Mouse (Mus musculus) myocyte (in vitro differentiated cells): ENCODE measurements around the gene Upp2. TPM values are rescaled to one million over a fixed set of nuclear protein-coding genes. Genes with fewer than 3 reads are reported as not detected.

ENCODE experiments used
- H3K27me3 ChIP-seq: one replicate; pipeline ENCODE4 v1.6.1; 2011; ENCODE audit not compliant: control insufficient read depth, insufficient read depth, insufficient read length
- H3K36me3 ChIP-seq: one replicate; pipeline ENCODE4 v1.6.1; 2011; ENCODE audit not compliant: control insufficient read depth, insufficient read depth
- H3K4me2 ChIP-seq: one replicate; pipeline ENCODE4 v1.6.1; 2011; ENCODE audit warnings: low read depth, control low read depth
- H3K4me3 ChIP-seq: one replicate; pipeline ENCODE4 v1.5.1; 2011; ENCODE audit warnings: mild to moderate bottlenecking, control low read depth, moderate library complexity
- H3K79me2 ChIP-seq: one replicate; pipeline ENCODE4 v1.6.1; 2011; ENCODE audit not compliant: control insufficient read depth, insufficient read depth
- H3ac ChIP-seq: one replicate; pipeline ENCODE4 v1.6.1; 2011; ENCODE audit not compliant: control insufficient read depth, insufficient read length
- CEBPB ChIP-seq: IDR thresholded peaks from 2 replicates; pipeline ENCODE4 v1.6.1; 2011; ENCODE audit warnings: mild to moderate bottlenecking, moderate library complexity; ENCODE audit not compliant: poor library complexity, insufficient read depth, severe bottlenecking
- E2F4 ChIP-seq: IDR thresholded peaks from one replicate; pipeline ENCODE4 v1.6.1; 2011; ENCODE audit warnings: mild to moderate bottlenecking, control low read depth, moderate library complexity; ENCODE audit not compliant: insufficient read depth
- MAX ChIP-seq: IDR thresholded peaks from one replicate; pipeline ENCODE4 v1.6.1; 2011; ENCODE audit warnings: low read depth, mild to moderate bottlenecking, control low read depth
- MYOD1 ChIP-seq, 3 experiments: IDR thresholded peaks; one replicate each; pipeline ENCODE4 v1.6.1; 2011; ENCODE audit warnings: control low read depth in 2 of 3, low read depth in 2 of 3, mild to moderate bottlenecking in 2 of 3, moderate library complexity in 1 of 3; ENCODE audit not compliant: insufficient read length in 2 of 3, control insufficient read depth in 1 of 3
- MYOG ChIP-seq, 3 experiments: IDR thresholded peaks; one replicate each; pipeline ENCODE4 v1.6.1; 2011; ENCODE audit warnings: control low read depth in 2 of 3, low read depth in 2 of 3, mild to moderate bottlenecking in 2 of 3; ENCODE audit not compliant: insufficient read length in 2 of 3, control insufficient read depth in 1 of 3, insufficient read depth in 1 of 3
- POLR2A ChIP-seq: IDR thresholded peaks from one replicate; pipeline ENCODE4 v1.6.1; 2011; ENCODE audit warnings: low read depth, mild to moderate bottlenecking, control low read depth, moderate library complexity; ENCODE audit not compliant: insufficient read length
- POLR2AphosphoS2 ChIP-seq: IDR thresholded peaks from one replicate; pipeline ENCODE4 v1.6.1; 2011; ENCODE audit warnings: low read depth, control low read depth; ENCODE audit not compliant: insufficient read length
- REST ChIP-seq: IDR thresholded peaks from one replicate; pipeline ENCODE4 v1.6.1; 2011; ENCODE audit warnings: mild to moderate bottlenecking, control low read depth, moderate library complexity; ENCODE audit not compliant: insufficient read depth, insufficient read length
- SRF ChIP-seq: IDR thresholded peaks from one replicate; pipeline ENCODE4 v1.6.1; 2011; ENCODE audit warnings: low read depth; ENCODE audit not compliant: control insufficient read depth, insufficient read length
- TCF12 ChIP-seq: IDR thresholded peaks from one replicate; pipeline ENCODE4 v1.6.1; 2011; ENCODE audit warnings: mild to moderate bottlenecking, control low read depth; ENCODE audit not compliant: poor library complexity, insufficient read depth, severe bottlenecking
- TCF3 ChIP-seq: IDR thresholded peaks from one replicate; pipeline ENCODE4 v1.6.1; 2011; ENCODE audit warnings: low read depth, control low read depth; ENCODE audit not compliant: insufficient read length
- USF1 ChIP-seq: IDR thresholded peaks from one replicate; pipeline ENCODE4 v1.6.1; 2011; ENCODE audit warnings: low read depth, mild to moderate bottlenecking, control low read depth, moderate library complexity
- polyA plus RNA-seq: library from polyadenylated mRNA; unstranded; fragments of >200 nt; fragmentation: generic; extraction: Trizol; gene quantifications from one replicate; pipeline ENCODE4 v1.2.1, GENCODE M21; 2012; ENCODE audit warnings: missing spikeins

The Upp2 gene
- polyA plus RNA-seq, 1 experiment = 8.3 TPM

DNA sequence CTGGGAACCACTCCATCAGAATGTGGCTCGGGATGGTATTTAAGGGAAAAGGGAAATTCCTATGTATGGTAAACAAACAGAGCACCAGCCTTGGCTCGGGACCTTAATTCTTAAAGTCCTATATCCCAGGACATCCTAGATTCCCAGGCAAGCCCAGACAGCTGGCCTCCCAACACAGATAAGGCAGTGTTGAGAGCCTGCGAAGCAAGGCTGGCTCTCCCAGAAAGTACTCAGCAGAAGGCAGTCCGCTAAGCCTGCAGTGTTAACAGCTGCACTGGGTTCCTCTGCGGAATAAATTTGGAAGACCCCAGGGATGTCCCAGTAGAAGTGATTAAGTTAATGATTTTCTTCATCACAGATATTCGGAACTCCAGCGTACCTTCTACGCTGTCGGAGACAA, 16.6 kb upstream of the Upp2 start:
- Histone ChIP-seq H3K4me2 (peak overlapping the region; percentile 25), H3K27me3 (no peaks in the 10 kb centered on the region), H3K4me3 (no peak overlapping the region), H3K79me2 (peaks cover 99% of the 10 kb centered on the region), H3K36me3 (no peaks in the 10 kb centered on the region), H3ac (no peak overlapping the region)
- TF ChIP-seq MYOD1 (IDR thresholded peaks at IDR 0.05; ENCODE audit: control insufficient read depth in 1 of 3, insufficient read length in 2 of 3, low read depth in 2 of 3) (peak in 2 of 3 experiments; percentile 50 to 64), MYOG (IDR thresholded peaks at IDR 0.05; ENCODE audit: control insufficient read depth in 1 of 3, insufficient read depth in 1 of 3, insufficient read length in 2 of 3, low read depth in 2 of 3) (peak in 2 of 3 experiments; percentile 34 to 76), MAX (no peak), REST (no peak)

DNA sequence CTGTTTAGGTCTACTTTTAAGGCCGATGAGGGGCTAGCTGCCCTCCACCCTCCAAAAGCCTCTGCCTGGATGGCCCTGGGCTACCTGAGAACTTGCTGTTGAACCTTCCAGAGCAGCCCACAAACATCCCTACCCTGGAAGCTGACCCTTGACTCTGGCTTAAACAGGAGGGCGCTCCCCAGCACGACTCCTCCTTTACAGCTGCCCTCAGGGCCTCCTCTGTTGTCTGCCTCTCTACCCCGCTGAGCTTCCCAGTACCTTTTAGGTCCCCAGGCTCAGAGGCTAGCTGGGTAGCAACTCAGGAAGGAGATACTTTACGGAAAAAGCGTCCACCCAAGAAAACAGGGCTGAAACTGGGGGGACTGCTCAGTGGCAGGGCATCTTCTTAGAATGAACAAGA, 15.2 kb upstream of the Upp2 start:
- Histone ChIP-seq H3K4me2 (no peak overlapping the region), H3K79me2 (peaks cover 100% of the 10 kb centered on the region), H3K27me3 (no peaks in the 10 kb centered on the region), H3ac (no peak overlapping the region), H3K36me3 (no peaks in the 10 kb centered on the region), H3K4me3 (no peak overlapping the region)
- no peak for TF ChIP-seq POLR2A
- TF ChIP-seq CEBPB = no peak
- TF ChIP-seq REST = no peak
- no peak for TF ChIP-seq MYOG (IDR thresholded peaks at IDR 0.05; ENCODE audit: control insufficient read depth in 1 of 3, insufficient read depth in 1 of 3, insufficient read length in 2 of 3, low read depth in 2 of 3)
- TF ChIP-seq TCF12 = no peak
- TF ChIP-seq MYOD1 (IDR thresholded peaks at IDR 0.05; ENCODE audit: control insufficient read depth in 1 of 3, insufficient read length in 2 of 3, low read depth in 2 of 3) = no peak
- TF ChIP-seq TCF3 = no peak
- TF ChIP-seq POLR2AphosphoS2 = no peak
- no peak for TF ChIP-seq USF1

DNA sequence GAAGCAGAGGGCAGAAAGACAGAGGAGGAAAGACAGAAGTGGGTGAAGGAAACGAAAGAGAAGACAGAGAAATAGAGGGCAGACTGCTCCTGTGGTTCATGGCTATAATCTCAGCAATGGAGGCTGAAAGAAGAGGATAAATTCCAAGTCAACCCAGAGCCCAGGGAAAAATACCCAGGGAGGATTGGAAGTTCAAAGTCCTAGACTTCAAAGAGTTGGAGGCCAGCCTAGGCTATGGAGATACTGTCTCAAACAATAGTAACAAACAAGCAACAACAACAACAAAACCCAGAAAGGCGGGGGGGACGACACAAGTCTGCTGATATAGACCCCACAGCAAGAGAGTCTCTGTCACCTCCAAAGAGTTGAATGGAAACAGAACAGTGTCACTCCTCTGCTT, 14.8 kb upstream of the Upp2 start:
- no peak for TF ChIP-seq TCF3
- TF ChIP-seq CEBPB = no peak
- no peak for TF ChIP-seq SRF
- TF ChIP-seq USF1 = no peak
- TF ChIP-seq MYOD1 (IDR thresholded peaks at IDR 0.05; ENCODE audit: control insufficient read depth in 1 of 3, insufficient read length in 2 of 3, low read depth in 2 of 3) = no peak
- TF ChIP-seq TCF12 = no peak
- TF ChIP-seq POLR2AphosphoS2 = no peak
- no peak for TF ChIP-seq E2F4
- TF ChIP-seq POLR2A = no peak
- TF ChIP-seq REST = no peak
- no peak for TF ChIP-seq MYOG (IDR thresholded peaks at IDR 0.05; ENCODE audit: control insufficient read depth in 1 of 3, insufficient read depth in 1 of 3, insufficient read length in 2 of 3, low read depth in 2 of 3)
- no peak for TF ChIP-seq MAX
- H3K36me3 ChIP-seq = no peaks in the 10 kb centered on the region
- H3ac ChIP-seq = no peak overlapping the region
- H3K79me2 ChIP-seq = peaks cover 100% of the 10 kb centered on the region
- no peaks in the 10 kb centered on the region for H3K27me3 ChIP-seq
- no peak overlapping the region for H3K4me3 ChIP-seq
- H3K4me2 ChIP-seq = no peak overlapping the region

DNA sequence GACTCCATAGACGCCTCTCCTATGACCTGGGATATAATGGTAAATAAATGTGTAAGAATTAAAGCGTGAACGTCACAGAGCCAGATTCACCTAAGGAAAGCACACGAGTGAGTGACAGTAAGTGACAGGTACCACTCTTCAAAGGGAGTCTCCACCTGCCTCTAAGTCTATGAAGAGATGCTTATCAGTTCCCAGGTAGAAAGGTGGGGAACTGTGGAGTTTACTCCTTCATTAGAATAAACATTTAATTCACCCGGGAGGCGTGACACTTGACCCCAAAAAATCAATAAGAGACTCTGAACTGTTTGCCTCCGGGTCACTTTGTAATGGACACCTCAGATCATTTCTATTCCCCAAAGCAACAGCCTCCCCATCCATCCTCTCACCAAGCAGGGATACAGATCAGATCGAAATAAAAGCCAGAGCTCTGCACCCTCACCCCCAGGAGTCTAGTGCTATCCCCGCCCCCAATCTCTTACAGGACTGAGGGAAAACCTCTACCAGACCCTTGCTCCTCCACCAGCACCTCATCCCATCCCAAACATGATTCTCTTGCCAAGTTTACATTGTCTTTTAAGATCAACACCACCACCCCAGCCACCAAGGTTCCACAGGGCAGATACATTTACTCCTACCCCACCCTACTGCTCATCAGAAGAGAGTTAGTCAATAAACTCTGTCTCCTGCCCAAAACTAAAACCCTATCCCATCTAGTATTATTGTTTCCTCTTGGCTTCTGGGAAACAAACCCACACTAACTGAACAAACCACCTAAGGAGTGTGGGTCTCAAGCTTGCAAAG, 9.9 kb upstream of the Upp2 start:
- TF ChIP-seq TCF12 = no peak
- no peak for TF ChIP-seq REST
- no peak for TF ChIP-seq CEBPB
- no peak for TF ChIP-seq SRF
- TF ChIP-seq E2F4 = no peak
- no peak for TF ChIP-seq MYOG (IDR thresholded peaks at IDR 0.05; ENCODE audit: control insufficient read depth in 1 of 3, insufficient read depth in 1 of 3, insufficient read length in 2 of 3, low read depth in 2 of 3)
- no peak for TF ChIP-seq POLR2A
- no peak for TF ChIP-seq MAX
- no peak for TF ChIP-seq USF1
- TF ChIP-seq TCF3 = no peak
- no peak for TF ChIP-seq POLR2AphosphoS2
- no peak for TF ChIP-seq MYOD1 (IDR thresholded peaks at IDR 0.05; ENCODE audit: control insufficient read depth in 1 of 3, insufficient read length in 2 of 3, low read depth in 2 of 3)
- H3K4me2 ChIP-seq = no peak overlapping the region
- peaks cover 100% of the 10 kb centered on the region for H3K79me2 ChIP-seq

DNA sequence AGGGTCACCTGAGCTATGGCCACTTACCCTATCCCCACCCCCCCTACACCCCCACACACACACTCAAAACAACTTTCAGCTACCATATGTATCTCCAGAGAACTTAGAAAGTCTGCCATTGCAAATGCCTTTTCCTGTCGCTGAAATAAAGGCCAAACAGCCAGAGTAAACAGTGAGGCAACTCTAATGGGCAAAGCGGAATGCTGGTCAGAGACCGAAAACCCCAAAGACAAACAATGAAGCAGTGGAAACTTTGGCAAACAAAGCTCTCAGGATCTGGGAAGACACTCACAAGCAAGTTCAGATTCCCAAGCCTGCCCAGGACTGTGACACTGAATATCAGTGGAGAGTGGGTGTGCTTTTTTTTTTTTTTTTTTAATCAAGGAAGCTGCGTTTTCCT, 5.0 kb upstream of the Upp2 start:
- TF ChIP-seq CEBPB (peak; percentile 58), TCF3 (no peak)
- Histone ChIP-seq H3K27me3 (no peaks in the 10 kb centered on the region), H3K4me2 (peak overlapping the region; percentile 96), H3ac (no peak overlapping the region), H3K79me2 (peaks cover 93% of the 10 kb centered on the region), H3K36me3 (no peaks in the 10 kb centered on the region), H3K4me3 (no peak overlapping the region)

More for the DNA sequence above, 9.9 kb upstream of the Upp2 start:
- no peaks in the 10 kb centered on the region for H3K36me3 ChIP-seq
- H3K27me3 ChIP-seq = no peaks in the 10 kb centered on the region
- no peak overlapping the region for H3K4me3 ChIP-seq
- H3ac ChIP-seq = no peak overlapping the region
